In the genomic region with DNA sequence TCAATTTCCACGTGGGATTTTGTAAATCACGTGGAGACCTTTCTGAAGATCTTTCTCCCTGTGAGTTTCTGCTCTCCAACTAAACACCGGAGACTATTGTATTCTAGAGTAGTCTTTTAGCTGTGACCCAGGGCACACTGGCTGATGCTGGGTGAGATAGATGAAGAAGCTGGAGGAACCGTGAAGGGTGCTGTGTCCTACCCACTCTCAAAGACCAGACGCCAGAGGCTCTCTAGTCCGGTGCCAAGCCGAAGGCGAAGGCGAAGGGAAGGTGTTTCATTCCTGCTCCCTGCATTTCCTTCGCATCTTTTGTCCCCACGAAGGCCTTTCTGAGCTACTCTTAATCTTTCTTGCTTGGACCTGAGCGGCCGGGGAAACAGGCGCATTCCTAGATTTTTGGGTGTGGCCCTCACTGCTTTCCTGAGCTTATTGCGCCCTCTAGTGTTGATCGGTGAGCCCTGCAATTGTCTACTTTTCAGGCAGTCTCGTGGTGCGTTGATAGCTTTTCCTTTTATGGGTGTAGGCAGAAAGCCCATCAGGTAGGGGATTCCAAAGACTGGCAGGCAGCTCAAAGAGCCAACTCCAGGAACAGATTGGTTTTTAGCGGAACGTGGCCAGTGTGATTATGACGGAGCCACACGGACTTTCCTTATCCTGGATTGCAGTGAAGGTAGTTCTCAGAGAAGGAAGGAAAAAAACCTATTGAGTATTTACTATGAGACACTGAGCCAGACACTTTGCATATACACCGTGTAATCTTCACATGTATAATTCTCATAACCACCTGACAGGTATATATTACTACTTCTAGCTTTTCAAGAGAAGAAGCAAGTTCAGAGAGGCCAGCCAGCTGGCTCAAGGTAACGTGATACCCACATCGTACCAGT, we compare ENCODE assay signal across 8 mouse cellular contexts. TPM values are rescaled to one million over a fixed set of nuclear protein-coding genes. Genes with fewer than 3 reads are reported as not detected.
DNase-seq lines count a peak whose midpoint lies in the region; ATAC-seq and TF ChIP-seq lines count a peak whose summit lies in the region.

No protein-coding gene starts in this region.

- WGBS in forebrain, postnatal 0 days: 17% methylated on average over 25 of the region's 25 CpGs
- 11% methylated on average over 25 of the region's 25 CpGs for whole genome bisulfite sequencing in lung, embryonic 15.5 days
- 12% methylated on average over 25 of the region's 25 CpGs for WGBS in olfactory bulb, adult 2 months
- 24% methylated on average over 25 of the region's 25 CpGs for WGBS in thymus, adult 2 months

- DNase-seq in G1E (ENCODE audit: low spot score): peak; percentile 9
- peak; percentile 74 for DNase-seq in cerebellum, adult 11-12 months
- DNase-seq in forebrain, postnatal 0 days: peak; percentile 95
- peak; percentile 92 for DNase-seq in heart, postnatal 4 days
- DNase-seq in layer of hippocampus, adult 8-10 months (ENCODE audit: low spot score in 2 of 2): peak; percentile 82 to 93
- peak; percentile 62 for DNase-seq in thymus, adult 2 months

- no peaks in the 10 kb centered on the region for H3K36me3 ChIP-seq in G1E (replicated peaks)
- no peaks in the 10 kb centered on the region for H3K36me3 ChIP-seq in forebrain, postnatal 0 days (ENCODE audit: insufficient read depth)
- no peaks in the 10 kb centered on the region for H3K36me3 ChIP-seq in lung, embryonic 15.5 days
- H3K36me3 ChIP-seq in thymus, adult 2 months (ENCODE audit: control insufficient read depth, insufficient read depth, low read length): no peaks in the 10 kb centered on the region

- no peak overlapping the region for H3K4me3 ChIP-seq in G1E (ENCODE audit: low read depth, low read length)
- peak overlapping the region; percentile 26 for H3K4me3 ChIP-seq in forebrain, postnatal 0 days (ENCODE audit: low read depth, low read length)
- peak overlapping the region; percentile 32 for H3K4me3 ChIP-seq in lung, embryonic 15.5 days
- peak overlapping the region; percentile 31 for H3K4me3 ChIP-seq in olfactory bulb, adult 2 months (ENCODE audit: insufficient read depth, low read depth, low read length)
- no peak overlapping the region for H3K4me3 ChIP-seq in thymus, adult 2 months (ENCODE audit: control insufficient read depth, insufficient read depth, low read length)

- no peak for ATAC-seq in G1E (ENCODE audit: extremely low read depth, insufficient number of reproducible peaks, low FRiP score, poor library complexity, severe bottlenecking)
- ATAC-seq in forebrain, postnatal 0 days: peak; percentile 82
- ATAC-seq in lung, embryonic 15.5 days (ENCODE audit: borderline replicate concordance, extremely low read depth, low FRiP score, low TSS enrichment): peak; percentile 19; the same call in 1 of the 2 replicates

- H3K4me1 ChIP-seq in G1E (ENCODE audit: insufficient read depth, low read depth, low read length): 0 out of 2 replicates have a peak, but pooled peaks cover 2% of the 10 kb centered on the region
- H3K4me1 ChIP-seq in forebrain, postnatal 0 days (ENCODE audit: insufficient read depth): 0 out of 2 replicates have a peak, but pooled peaks cover 4% of the 10 kb centered on the region
- peaks cover 20% of the 10 kb centered on the region for H3K4me1 ChIP-seq in lung, embryonic 15.5 days
- peaks cover 7% of the 10 kb centered on the region; the same call in 1 of the 2 replicates for H3K4me1 ChIP-seq in olfactory bulb, adult 2 months (ENCODE audit: control insufficient read depth, insufficient read depth, low read length)
- H3K4me1 ChIP-seq in thymus, adult 2 months (replicated peaks; ENCODE audit: control insufficient read depth, insufficient read depth, low read length): no peaks in the 10 kb centered on the region; the same call in 1 of the 2 replicates

- H3K27ac ChIP-seq in forebrain, postnatal 0 days (ENCODE audit: low read depth, low read length): no peak overlapping the region; the same call in 1 of the 2 replicates
- no peak overlapping the region for H3K27ac ChIP-seq in lung, embryonic 15.5 days
- H3K27ac ChIP-seq in olfactory bulb, adult 2 months (ENCODE audit: insufficient read depth, low read depth, low read length): no peak overlapping the region
- H3K27ac ChIP-seq in thymus, adult 2 months (ENCODE audit: control insufficient read depth, insufficient read depth, low read length): no peak overlapping the region

- peaks cover 3% of the 10 kb centered on the region; the same call in 1 of the 2 replicates for H3K27me3 ChIP-seq in G1E (ENCODE audit: insufficient read depth, low read length)
- H3K27me3 ChIP-seq in forebrain, postnatal 0 days (ENCODE audit: insufficient read depth, low read length): peaks cover 7% of the 10 kb centered on the region; the same call in 1 of the 2 replicates
- H3K27me3 ChIP-seq in lung, embryonic 15.5 days: peaks cover 6% of the 10 kb centered on the region; the same call in 1 of the 2 replicates
- peaks cover 7% of the 10 kb centered on the region; the same call in 1 of the 2 replicates for H3K27me3 ChIP-seq in thymus, adult 2 months (ENCODE audit: control insufficient read depth, insufficient read depth, low read length)

- TF ChIP-seq CTCF in G1E (IDR thresholded peaks at IDR 0.05; ENCODE audit: low read depth, low read length): peak; percentile 57; the same call in 1 of the 2 replicates
- TF ChIP-seq CTCF in forebrain, postnatal 0 days (IDR thresholded peaks at IDR 0.05; ENCODE audit: low read depth): peak; percentile 99
- peak; percentile 69 for TF ChIP-seq CTCF in olfactory bulb, adult 2 months (IDR thresholded peaks at IDR 0.05; ENCODE audit: insufficient read depth, low read depth, low read length)
- peak; percentile 79; the same call in 1 of the 2 replicates for TF ChIP-seq CTCF in thymus, adult 2 months (IDR thresholded peaks at IDR 0.05; ENCODE audit: borderline replicate concordance, control insufficient read depth, extremely low read depth, insufficient read depth, low read length, poor library complexity)

- H3K9me3 ChIP-seq in G1E (replicated peaks): no peaks in the 10 kb centered on the region
- no peaks in the 10 kb centered on the region for H3K9me3 ChIP-seq in forebrain, postnatal 0 days (ENCODE audit: low read length)
- no peaks in the 10 kb centered on the region for H3K9me3 ChIP-seq in lung, embryonic 15.5 days

- H3K4me2 ChIP-seq in forebrain, postnatal 0 days (ENCODE audit: low read depth): peak overlapping the region; percentile 58
- peak overlapping the region; percentile 68 for H3K4me2 ChIP-seq in lung, embryonic 15.5 days

- peak overlapping the region; percentile 43 for H3K9ac ChIP-seq in forebrain, postnatal 0 days
- peak overlapping the region; percentile 37 for H3K9ac ChIP-seq in lung, embryonic 15.5 days

- no peak for TF ChIP-seq POLR2A in olfactory bulb, adult 2 months (IDR thresholded peaks at IDR 0.05; ENCODE audit: insufficient read depth, low read depth, low read length)
- TF ChIP-seq POLR2A in thymus, adult 2 months (IDR thresholded peaks at IDR 0.05; ENCODE audit: control insufficient read depth, extremely low read depth, insufficient read depth, low read length, poor library complexity): no peak

RNA-seq across cellular contexts. Expression of gene Cttnbp2nl, which starts 5.9 kb away (rescaled TPM):
- total RNA-seq in G1E (2014; fragmentation: Nextera tagmentation) (not detected in 2 replicates), G1E (2017) (0.11 and 0.12 TPM in 2 replicates)
- polyA plus RNA-seq in G1E (2012): 0.02 TPM in 1 of 2 replicates, not detected in the other
- 27.9 and 31.7 TPM in 2 replicates for total RNA-seq in forebrain, postnatal 0 days (2014; rRNA removed)
- 32.9 and 44.9 TPM in 2 replicates for polyA plus RNA-seq in forebrain, postnatal 0 days (2015; fragmentation: Nextera tagmentation; extraction: Ambion mirVana)
- 10 to 100 TPM; 35.3 to 36.3 TPM for total RNA-seq in heart, postnatal 4 days (2021)
- total RNA-seq in layer of hippocampus, adult 8-10 months (2022): 10 to 100 TPM; 24.7 to 42.3 (median 34.1) TPM
- 32.9 and 34.5 TPM in 2 replicates for polyA plus RNA-seq in lung, embryonic 15.5 days (2015; fragmentation: Nextera tagmentation; extraction: Ambion mirVana)
- polyA plus RNA-seq in olfactory bulb, adult 2 months (2012; ENCODE audit: insufficient read depth, insufficient read length, low replicate concordance, missing spikeins): not detected in 2 replicates
- polyA plus RNA-seq in thymus, adult 2 months (2012; rRNA removed): 2.6 and 2.8 TPM in 2 replicates

RNA-seq across cellular contexts. Expression of gene 4930564D02Rik, which starts 7.8 kb away (rescaled TPM):
- total RNA-seq in G1E (2014; fragmentation: Nextera tagmentation): not detected in 2 replicates
- not detected in 2 replicates for total RNA-seq in G1E (2017)
- polyA plus RNA-seq in G1E (2012): not detected in 2 replicates
- total RNA-seq in forebrain, postnatal 0 days (2014; rRNA removed): not detected in 2 replicates
- not detected in 2 replicates for polyA plus RNA-seq in forebrain, postnatal 0 days (2015; fragmentation: Nextera tagmentation; extraction: Ambion mirVana)
- total RNA-seq in heart, postnatal 4 days (2021): not detected
- not detected for total RNA-seq in layer of hippocampus, adult 8-10 months (2022)
- polyA plus RNA-seq in lung, embryonic 15.5 days (2015; fragmentation: Nextera tagmentation; extraction: Ambion mirVana): not detected in 2 replicates
- polyA plus RNA-seq in olfactory bulb, adult 2 months (2012; ENCODE audit: insufficient read depth, insufficient read length, low replicate concordance, missing spikeins): not detected in 2 replicates
- not detected in 2 replicates for polyA plus RNA-seq in thymus, adult 2 months (2012; rRNA removed)

Comparison
In these comparisons a context has a peak if more than half of its experiments do, and no peak if none do; other contexts are left out.
1. DNase-seq: peak in every context shown above with its lines; median percentile 95 in forebrain, postnatal 0 days; 92 in heart, postnatal 4 days; 88 in layer of hippocampus, adult 8-10 months; 74 in cerebellum, adult 11-12 months; 62 in thymus, adult 2 months; 9 in G1E.
2. H3K4me3 ChIP-seq: peak in forebrain, postnatal 0 days (single experiment), lung, embryonic 15.5 days (single experiment) and olfactory bulb, adult 2 months (single experiment); none in G1E (single experiment) and thymus, adult 2 months (single experiment).
3. Peak in every context shown above with its lines, with median percentiles within 50 percentile points of each other: CTCF ChIP-seq.